Mouse (Mus musculus) intestine, embryonic 16.5 days (tissue): ENCODE data around the gene Zc3h15. TPM values are rescaled to one million over a fixed set of nuclear protein-coding genes. Genes with fewer than 3 reads are reported as not detected.
A peak's percentile ranks its signal among the peaks of the same experiment; 100 is the strongest.

ENCODE experiments used
- ATAC-seq: fragments of 200-750 bp; cut with Nextera tagmentation; 2 replicates; pipeline ENCODE4 v1.8.0; 2017; ENCODE audit warnings: moderate TSS enrichment, moderate library complexity
- H3K27ac ChIP-seq: fragments of 300-500 bp; sonication (generic); 2 replicates; pipeline ENCODE4 v1.5.1; 2014; ENCODE audit warnings: mild to moderate bottlenecking, low read length
- H3K27me3 ChIP-seq: fragments of 300-500 bp; sonication (generic); replicated peaks from 2 replicates; pipeline ENCODE4 v1.6.1; 2014; ENCODE audit warnings: low read length, control low read depth, mixed read lengths; ENCODE audit not compliant: control insufficient read depth, insufficient read depth
- H3K36me3 ChIP-seq: fragments of 300-500 bp; sonication (generic); 2 replicates; pipeline ENCODE4 v1.6.1; 2014; ENCODE audit warnings: low read length, control low read depth; ENCODE audit not compliant: control insufficient read depth, insufficient read depth
- H3K4me1 ChIP-seq: fragments of 300-500 bp; sonication (generic); 2 replicates; pipeline ENCODE4 v1.6.1; 2014; ENCODE audit warnings: low read length, control low read depth, mixed read lengths; ENCODE audit not compliant: control insufficient read depth, insufficient read depth
- H3K4me2 ChIP-seq: fragments of 300-500 bp; sonication (generic); 2 replicates; pipeline ENCODE4 v1.6.1; 2014; ENCODE audit warnings: low read depth, low read length, control low read depth
- H3K4me3 ChIP-seq: fragments of 300-500 bp; sonication (generic); 2 replicates; pipeline ENCODE4 v1.5.1; 2014; ENCODE audit warnings: mild to moderate bottlenecking, low read length
- H3K9ac ChIP-seq: fragments of 300-500 bp; sonication (generic); 2 replicates; pipeline ENCODE4 v1.6.1; 2014; ENCODE audit warnings: low read depth, low read length
- H3K9me3 ChIP-seq: fragments of 300-500 bp; sonication (generic); 2 replicates; pipeline ENCODE4 v1.6.1; 2016; ENCODE audit warnings: low read length, control low read depth; ENCODE audit not compliant: control insufficient read depth
- WGBS: fragments of 180-500 bp; shearing (Covaris S2); extraction: QIAGEN DNeasy Blood & Tissue Kit; methylation state at CpG from one replicate; pipeline ENCODE4 v1.1.7; 2014; 5-methylcytosine and 5-hydroxymethylcytosine counted together
- polyA plus RNA-seq: library from polyadenylated mRNA; unstranded; fragments of >200 nt; fragmentation: Nextera tagmentation; extraction: Ambion mirVana; gene quantifications from 2 replicates; pipeline ENCODE4 v1.2.1, GENCODE M21; 2015

The Zc3h15 gene
- polyA plus RNA-seq, 1 experiment from 2014 or later: 113 TPM

- H3K27ac ChIP-seq: no peak overlapping the region
- WGBS: 82% methylated on average over 5 of the region's 5 CpGs
- no peak overlapping the region for H3K4me2 ChIP-seq
- 0 out of 2 replicates have a peak, but pooled peaks cover 2% of the 10 kb centered on the region for H3K36me3 ChIP-seq
- no peaks in the 10 kb centered on the region for H3K4me1 ChIP-seq
- no peak overlapping the region for H3K9ac ChIP-seq
- H3K27me3 ChIP-seq: no peaks in the 10 kb centered on the region
- H3K9me3 ChIP-seq: no peaks in the 10 kb centered on the region
- no peak overlapping the region for H3K4me3 ChIP-seq
- ATAC-seq: no peak
Measured at GRCm38 (mm10) chr2:83669988-83670387, 25.8 kb downstream of the Zc3h15 start.

- Histone ChIP-seq H3K27ac (no peak overlapping the region), H3K4me2 (no peak overlapping the region), H3K27me3 (no peaks in the 10 kb centered on the region), H3K4me1 (no peaks in the 10 kb centered on the region), H3K4me3 (no peak overlapping the region), H3K9ac (no peak overlapping the region), H3K36me3 (0 out of 2 replicates have a peak, but pooled peaks cover 2% of the 10 kb centered on the region), H3K9me3 (no peaks in the 10 kb centered on the region)
- 92% methylated on average over 2 of the region's 2 CpGs for WGBS
- ATAC-seq: no peak
Measured at GRCm38 (mm10) chr2:83671843-83672242, 27.6 kb downstream of the Zc3h15 start.

GRCm38 (mm10) chr2:83673067-83673466 lies 28.8 kb downstream of the Zc3h15 start:
- Histone ChIP-seq H3K4me2 (no peak overlapping the region), H3K27ac (no peak overlapping the region), H3K4me3 (no peak overlapping the region), H3K27me3 (no peaks in the 10 kb centered on the region), H3K4me1 (no peaks in the 10 kb centered on the region), H3K9ac (no peak overlapping the region), H3K36me3 (no peaks in the 10 kb centered on the region), H3K9me3 (no peaks in the 10 kb centered on the region)
- ATAC-seq: no peak
- WGBS: 66% methylated on average over 7 of the region's 7 CpGs

- 86% methylated on average over 2 of the region's 2 CpGs for WGBS
- Histone ChIP-seq H3K27me3 (no peaks in the 10 kb centered on the region), H3K9ac (no peak overlapping the region), H3K27ac (no peak overlapping the region), H3K4me3 (no peak overlapping the region), H3K9me3 (no peaks in the 10 kb centered on the region), H3K36me3 (no peaks in the 10 kb centered on the region), H3K4me1 (no peaks in the 10 kb centered on the region), H3K4me2 (no peak overlapping the region)
- ATAC-seq: no peak
Measured at GRCm38 (mm10) chr2:83673843-83674242, 29.6 kb downstream of the Zc3h15 start.

- Histone ChIP-seq H3K27me3 (no peaks in the 10 kb centered on the region), H3K9ac (no peak overlapping the region), H3K4me2 (no peak overlapping the region), H3K36me3 (no peaks in the 10 kb centered on the region), H3K27ac (no peak overlapping the region), H3K9me3 (no peaks in the 10 kb centered on the region), H3K4me1 (no peaks in the 10 kb centered on the region), H3K4me3 (no peak overlapping the region)
- no peak for ATAC-seq
- WGBS: 87% methylated on average over 7 of the region's 7 CpGs
Measured at GRCm38 (mm10) chr2:83674421-83674820, 30.2 kb downstream of the Zc3h15 start.

- Histone ChIP-seq H3K4me1 (no peaks in the 10 kb centered on the region), H3K27ac (no peak overlapping the region), H3K27me3 (no peaks in the 10 kb centered on the region), H3K9me3 (no peaks in the 10 kb centered on the region), H3K9ac (no peak overlapping the region), H3K4me2 (no peak overlapping the region), H3K4me3 (no peak overlapping the region), H3K36me3 (no peaks in the 10 kb centered on the region)
- ATAC-seq: no peak
- 90% methylated on average over 9 of the region's 9 CpGs for WGBS
Measured at GRCm38 (mm10) chr2:83674896-83675295, 30.7 kb downstream of the Zc3h15 start.

GRCm38 (mm10) chr2:83675681-83676080 lies 31.4 kb downstream of the Zc3h15 start:
- H3K36me3 ChIP-seq: no peaks in the 10 kb centered on the region
- no peak overlapping the region for H3K4me3 ChIP-seq
- H3K9me3 ChIP-seq: no peaks in the 10 kb centered on the region
- H3K27ac ChIP-seq: no peak overlapping the region
- 66% methylated on average over 5 of the region's 5 CpGs for WGBS
- H3K9ac ChIP-seq: no peak overlapping the region
- no peak overlapping the region for H3K4me2 ChIP-seq
- ATAC-seq: no peak
- no peaks in the 10 kb centered on the region for H3K27me3 ChIP-seq
- no peaks in the 10 kb centered on the region for H3K4me1 ChIP-seq

- WGBS: 79% methylated on average over 4 of the region's 4 CpGs
- Histone ChIP-seq H3K4me2 (no peak overlapping the region), H3K36me3 (no peaks in the 10 kb centered on the region), H3K27me3 (no peaks in the 10 kb centered on the region), H3K9ac (no peak overlapping the region), H3K4me3 (no peak overlapping the region), H3K4me1 (0 out of 2 replicates have a peak, but pooled peaks cover 5% of the 10 kb centered on the region), H3K27ac (no peak overlapping the region), H3K9me3 (no peaks in the 10 kb centered on the region)
- ATAC-seq: no peak
Measured at GRCm38 (mm10) chr2:83676226-83676870, 32.1 kb downstream of the Zc3h15 start.

- ATAC-seq: peak; percentile 30; the same call in 1 of the 2 replicates
- no peak overlapping the region for H3K9ac ChIP-seq
- H3K27ac ChIP-seq: peak overlapping the region; percentile 46
- H3K9me3 ChIP-seq: no peaks in the 10 kb centered on the region
- H3K4me1 ChIP-seq: peaks cover 10% of the 10 kb centered on the region; the same call in 1 of the 2 replicates
- no peak overlapping the region for H3K4me2 ChIP-seq
- H3K36me3 ChIP-seq: no peaks in the 10 kb centered on the region
- H3K27me3 ChIP-seq: no peaks in the 10 kb centered on the region
- WGBS: 58% methylated on average over 8 of the region's 8 CpGs
- no peak overlapping the region for H3K4me3 ChIP-seq
Measured at GRCm38 (mm10) chr2:83681332-83681731, 37.1 kb downstream of the Zc3h15 start.

- no peaks in the 10 kb centered on the region for H3K36me3 ChIP-seq
- 39% methylated on average over 6 of the region's 6 CpGs for WGBS
- H3K4me3 ChIP-seq: no peak overlapping the region
- no peaks in the 10 kb centered on the region for H3K27me3 ChIP-seq
- ATAC-seq: no peak
- no peaks in the 10 kb centered on the region for H3K9me3 ChIP-seq
- peak overlapping the region; percentile 12; the same call in 1 of the 2 replicates for H3K27ac ChIP-seq
- no peak overlapping the region for H3K4me2 ChIP-seq
- peaks cover 10% of the 10 kb centered on the region; the same call in 1 of the 2 replicates for H3K4me1 ChIP-seq
- no peak overlapping the region for H3K9ac ChIP-seq
Measured at GRCm38 (mm10) chr2:83681785-83682184, 37.5 kb downstream of the Zc3h15 start.
